Mouse (Mus musculus): ENCODE measurements around the gene Hmbs.
"Not testable (repeated sequence)": the region's sequence is repeated elsewhere in the genome, so short reads cannot be mapped to it uniquely, and the experiment has no call there.

Gene Hmbs

DNA sequence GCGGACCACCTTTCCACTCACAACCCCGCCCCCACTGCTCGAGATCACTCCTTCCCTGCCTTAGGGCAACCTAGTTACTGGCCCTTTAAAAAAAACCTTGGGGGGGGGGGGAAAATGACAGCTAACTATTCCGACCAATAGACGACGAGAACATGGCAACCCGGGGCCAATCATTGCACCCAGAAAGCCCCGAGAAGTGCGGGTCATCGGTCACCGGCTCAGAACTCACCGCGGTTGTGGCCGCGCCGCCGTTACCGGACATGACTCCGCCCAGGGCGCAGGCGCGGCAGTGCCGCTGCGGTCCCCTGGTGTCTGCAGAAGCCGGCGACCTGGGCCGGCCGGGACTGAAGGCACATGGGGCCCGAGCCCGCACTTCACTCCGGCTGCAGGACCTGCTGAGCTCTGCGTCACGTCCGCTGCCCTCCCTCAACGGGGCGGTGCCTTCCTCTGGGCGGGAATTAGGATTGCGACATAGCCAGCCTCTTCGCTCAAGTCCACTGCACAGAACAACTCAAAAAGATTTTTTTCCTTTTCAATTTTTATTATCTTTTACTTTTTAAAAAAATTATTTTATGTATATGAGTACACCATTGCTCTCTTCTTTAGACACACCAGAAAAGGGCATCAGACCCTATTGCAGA is at the start of gene Hmbs:
TSS of gene Hmbs (minus strand) at position 448 of the 641 bp plus-strand sequence.
- DNase-seq (ENCODE audit: low spot score in 2 of 2) = peak; percentile 77 to 78

DNA sequence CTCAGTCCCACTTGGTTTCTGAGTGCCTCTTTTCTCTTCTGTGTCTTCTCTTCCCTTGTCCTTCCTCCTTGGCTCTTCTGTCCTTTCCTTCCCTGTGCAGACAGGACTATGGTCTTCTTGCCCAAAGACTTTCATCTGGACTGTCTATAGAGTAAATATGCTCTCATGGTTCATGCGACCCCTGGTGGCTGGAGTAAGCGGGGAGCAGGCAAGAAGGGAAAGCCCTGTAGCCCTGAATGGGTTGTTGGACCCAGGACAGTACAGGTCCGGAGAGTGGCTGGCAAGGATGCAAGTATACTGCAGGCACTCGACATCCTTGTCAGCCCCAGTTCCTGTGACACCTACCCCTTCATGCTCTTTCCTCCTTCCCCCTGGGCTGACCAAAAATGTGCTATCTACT is 47.4 kb upstream of the Hmbs start:
- DNase-seq (ENCODE audit: low spot score in 2 of 2) = peak in 1 of 2 experiments; percentile 65

DNA sequence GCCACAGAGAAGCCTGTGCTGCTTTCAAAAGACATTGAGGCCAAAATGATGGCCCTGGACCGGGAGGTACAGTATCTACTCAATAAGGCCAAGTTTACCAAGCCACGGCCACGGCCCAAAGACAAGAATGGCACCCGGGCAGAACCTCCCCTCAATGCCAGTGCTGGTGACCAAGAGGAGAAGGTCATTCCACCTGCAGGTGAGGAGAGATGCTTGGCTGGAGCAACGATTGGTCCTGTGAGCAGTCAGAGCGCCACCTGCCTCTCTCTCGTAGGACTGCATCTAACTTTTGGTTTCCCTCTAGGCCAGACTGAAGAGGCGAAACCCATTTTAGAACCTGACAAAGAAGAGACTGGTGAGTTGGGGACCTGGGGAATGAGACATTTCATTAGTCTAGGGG is 45.2 kb upstream of the Hmbs start:
- DNase-seq (ENCODE audit: low spot score in 2 of 2) = peak in 1 of 2 experiments; percentile 58

DNA sequence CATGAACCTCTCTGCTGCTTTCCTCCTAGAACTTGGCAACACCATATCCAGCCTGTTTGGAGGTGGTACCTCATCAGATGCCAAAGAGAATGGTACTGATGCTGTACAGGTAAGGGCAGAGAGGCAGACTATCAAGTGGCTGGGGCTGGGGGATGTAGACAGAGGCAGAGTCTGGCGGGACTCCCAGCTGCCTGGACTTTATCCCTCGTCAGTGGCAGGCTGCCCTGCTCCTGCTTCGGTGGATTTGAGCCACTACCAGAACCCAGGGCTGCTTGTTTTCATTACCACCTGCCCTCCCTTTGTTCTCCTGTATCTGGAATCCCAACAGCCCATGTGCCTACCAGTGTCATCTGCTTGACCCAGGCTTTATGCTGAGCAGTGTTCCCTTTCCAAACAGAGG is 43.2 kb upstream of the Hmbs start:
- no peak for DNase-seq (ENCODE audit: low spot score in 2 of 2)

DNA sequence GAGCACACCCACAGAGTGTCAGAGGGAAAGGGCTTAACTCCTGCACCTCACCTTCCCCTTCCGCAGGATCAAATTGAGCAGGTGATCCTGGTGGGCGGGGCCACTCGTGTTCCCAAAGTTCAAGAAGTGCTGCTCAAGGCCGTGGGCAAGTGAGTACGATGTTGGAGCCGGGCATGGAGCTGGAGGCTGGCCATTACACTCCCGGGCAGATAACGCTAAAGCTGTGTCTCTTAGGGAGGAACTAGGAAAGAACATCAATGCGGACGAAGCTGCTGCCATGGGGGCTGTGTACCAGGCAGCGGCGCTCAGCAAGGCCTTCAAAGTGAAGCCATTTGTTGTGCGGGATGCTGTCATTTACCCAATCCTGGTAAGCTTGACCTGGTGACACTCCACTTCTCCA is 40.6 kb upstream of the Hmbs start:
- DNase-seq (ENCODE audit: low spot score in 2 of 2) = no peak

DNA sequence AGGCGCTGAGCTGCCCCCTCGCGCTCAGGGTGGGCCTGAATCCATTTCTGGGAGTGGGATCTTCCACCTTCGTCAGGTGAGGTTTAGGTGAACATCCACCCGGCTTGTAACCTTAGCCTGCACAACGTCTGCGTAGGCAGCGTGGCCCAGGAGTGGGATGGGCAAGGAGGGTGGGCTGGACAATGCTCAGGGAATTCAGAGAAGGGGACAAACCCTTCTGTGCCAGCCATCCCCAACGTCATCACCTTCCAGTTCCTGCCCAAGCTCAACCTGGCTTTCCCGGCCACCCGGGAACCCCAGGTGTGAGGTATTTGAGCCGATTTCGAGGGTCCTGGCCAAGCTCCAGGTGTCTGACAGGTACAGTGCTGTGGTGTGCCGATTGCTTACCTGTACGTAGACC is 35.8 kb upstream of the Hmbs start:
- no peak for DNase-seq (ENCODE audit: low spot score in 2 of 2)

DNA sequence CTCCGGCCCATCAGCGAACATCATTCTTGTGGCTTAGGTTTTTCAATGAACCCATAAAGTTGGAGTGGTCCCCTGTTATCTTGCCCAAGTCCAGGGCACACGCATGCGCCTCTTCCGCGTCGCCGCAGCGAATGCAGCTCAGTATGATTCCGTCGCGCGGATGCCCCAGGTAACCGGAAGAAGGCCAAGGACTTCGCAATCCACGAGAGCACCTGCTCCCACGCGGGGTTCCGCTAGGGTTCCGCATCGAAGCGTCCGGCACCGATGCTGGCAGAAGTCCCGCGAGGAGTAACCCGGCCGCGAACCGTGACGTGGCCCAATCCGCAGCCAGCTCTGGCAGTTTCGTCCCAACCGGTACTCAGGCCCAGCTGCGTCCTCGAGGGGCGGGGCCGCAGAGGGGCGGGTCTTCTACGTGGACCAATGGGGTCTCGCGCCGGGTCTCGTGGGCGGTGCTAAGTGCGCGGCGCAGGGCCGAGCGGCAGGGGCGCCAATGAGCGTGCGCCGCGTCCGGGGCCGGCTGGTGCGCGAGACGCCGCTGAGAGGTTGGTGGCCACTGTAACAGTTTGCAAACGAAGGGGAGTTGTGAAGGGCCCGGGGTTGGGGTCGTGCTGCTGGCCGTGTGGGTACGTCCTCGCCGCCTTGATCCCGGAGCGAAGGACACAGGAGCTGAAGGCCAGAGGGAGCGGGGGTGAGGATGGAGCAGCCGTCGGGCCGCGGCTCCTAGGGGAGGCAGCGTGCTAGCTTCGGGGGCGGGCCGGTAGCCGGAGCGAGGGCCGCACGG is 35.2 kb upstream of the Hmbs start, which contains the start of gene Hyou1:
TSS of gene Hyou1 (plus strand) at position 437 of the 781 bp plus-strand sequence.
- DNase-seq (ENCODE audit: low spot score in 2 of 2) = peak; percentile 98 to 99

DNA sequence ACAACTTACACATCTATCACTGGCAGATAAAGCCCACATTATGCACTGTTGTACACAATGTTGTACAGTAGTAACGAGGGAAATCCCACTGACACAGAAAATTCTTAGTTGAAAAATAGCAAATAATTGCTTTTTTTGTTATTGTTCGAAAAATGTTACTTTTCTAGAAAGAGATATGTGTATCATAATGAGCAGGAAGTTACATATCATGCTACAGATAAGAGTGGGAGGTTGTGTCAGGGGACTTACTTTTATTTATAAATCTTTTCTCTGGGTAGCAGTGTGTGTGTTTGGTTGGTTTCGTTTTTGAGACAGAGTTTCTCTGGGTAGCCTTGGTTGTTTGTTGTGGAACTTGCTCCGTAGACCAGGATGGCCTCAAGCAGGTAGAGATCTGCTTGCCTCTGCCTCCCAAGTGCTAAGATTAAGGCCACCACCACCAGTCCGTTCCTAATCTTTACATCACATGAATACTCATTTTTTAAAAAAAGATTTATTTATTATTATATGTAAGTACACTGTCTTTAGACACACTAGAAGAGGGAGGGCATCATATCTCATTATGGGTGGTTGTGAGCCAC is 34.2 kb upstream of the Hmbs start:
- no peak for DNase-seq (ENCODE audit: low spot score in 2 of 2)

DNA sequence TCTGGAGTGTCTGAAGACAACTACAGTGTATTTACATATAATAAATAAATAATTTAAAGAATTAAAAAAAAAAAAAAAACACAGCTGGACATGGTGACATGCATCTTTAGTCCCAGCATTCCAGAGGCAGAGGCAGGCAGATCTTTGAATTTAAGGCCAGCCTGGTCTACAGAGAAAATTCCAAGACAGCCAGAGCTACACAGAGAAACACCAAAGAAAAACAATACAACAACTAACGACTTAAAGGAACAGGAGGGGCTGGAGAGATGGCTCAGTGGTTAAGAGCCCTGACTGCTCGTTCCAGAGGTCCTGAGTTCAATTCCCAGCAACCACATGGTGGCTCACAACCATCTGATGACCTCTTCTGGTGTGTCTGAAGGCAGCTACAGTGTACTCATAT is 33.3 kb upstream of the Hmbs start:
- DNase-seq (ENCODE audit: low spot score in 2 of 2) = not testable (repeated sequence)

DNA sequence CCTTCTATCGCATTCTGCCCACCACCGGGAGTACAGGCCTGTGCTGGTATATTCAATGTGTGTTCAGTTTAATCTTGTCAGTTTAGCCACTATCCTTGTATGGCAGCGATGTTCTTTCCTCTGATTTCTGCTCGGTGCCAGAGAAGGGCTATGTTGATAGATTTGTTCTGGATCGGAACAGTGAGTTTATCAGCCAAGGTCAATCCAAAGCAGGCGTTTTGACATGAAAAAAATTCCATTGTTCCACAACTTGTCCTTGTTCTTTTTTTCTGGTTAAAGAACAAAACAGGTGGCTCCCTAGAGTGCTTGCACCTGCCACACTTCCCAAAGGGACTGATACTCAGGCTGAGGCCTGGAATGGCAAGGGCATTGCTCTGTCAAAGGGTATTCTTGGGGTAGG is 32.1 kb upstream of the Hmbs start:
- DNase-seq (ENCODE audit: low spot score in 2 of 2) = no peak

DNA sequence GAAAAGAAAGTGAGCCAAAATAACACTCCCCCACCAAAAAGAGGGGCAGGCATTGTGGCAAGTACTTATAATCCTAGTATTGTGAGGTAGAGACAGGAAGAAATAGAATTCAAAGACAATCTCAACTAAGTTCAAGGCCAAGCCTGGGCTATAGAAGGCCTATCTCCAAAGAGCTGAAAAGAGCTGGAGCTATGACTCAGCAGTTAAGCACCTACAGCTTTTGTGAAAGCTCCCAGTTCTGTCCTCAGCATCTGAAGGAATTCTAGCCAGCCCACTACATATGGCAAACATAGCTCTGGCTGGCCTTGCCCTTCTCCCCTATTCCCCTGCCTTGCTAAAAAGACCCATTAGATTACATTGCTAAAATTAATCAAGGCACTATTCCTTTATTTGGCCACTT is 29.4 kb upstream of the Hmbs start:
- DNase-seq (ENCODE audit: low spot score in 2 of 2) = no peak

DNA sequence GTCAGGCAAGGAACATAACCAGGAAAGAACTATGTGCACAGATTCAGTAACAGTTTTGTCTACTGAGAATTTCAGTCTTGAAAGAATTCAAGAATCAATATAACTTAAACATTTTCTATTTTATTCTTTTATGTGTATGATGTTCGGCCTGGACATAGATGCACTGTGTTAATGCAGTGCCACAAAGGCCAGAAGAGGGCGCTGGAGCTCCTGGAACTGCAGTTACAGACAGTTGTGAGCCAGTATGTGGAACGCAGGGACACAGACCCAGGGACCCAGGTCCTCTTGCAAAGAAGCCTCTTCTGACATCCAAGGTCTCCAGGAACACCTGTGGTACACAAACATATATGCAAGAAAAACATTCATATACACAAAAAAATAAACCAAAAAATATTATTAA is 20.5 kb upstream of the Hmbs start:
- peak in 1 of 2 experiments; percentile 23 for DNase-seq (ENCODE audit: low spot score in 2 of 2)

DNA sequence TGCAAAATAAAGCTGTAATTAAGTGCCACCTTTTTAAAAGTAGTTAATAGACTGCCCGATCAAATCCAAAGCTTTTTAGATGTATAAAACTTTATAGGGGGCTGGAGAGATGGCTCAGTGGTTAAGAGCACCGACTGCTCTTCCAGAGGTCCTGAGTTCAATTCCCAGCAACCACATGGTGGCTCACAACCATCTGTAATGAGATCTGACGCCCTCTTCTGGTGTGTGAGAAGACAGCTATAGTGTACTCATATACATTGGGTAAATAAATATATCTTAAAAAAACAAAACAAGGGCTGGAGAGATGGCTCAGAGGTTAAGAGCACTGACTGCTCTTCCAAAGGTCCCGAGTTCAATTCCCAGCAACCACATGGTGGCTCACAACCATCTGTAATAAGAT is 17.9 kb upstream of the Hmbs start:
- not testable (repeated sequence) for DNase-seq (ENCODE audit: low spot score in 2 of 2)

DNA sequence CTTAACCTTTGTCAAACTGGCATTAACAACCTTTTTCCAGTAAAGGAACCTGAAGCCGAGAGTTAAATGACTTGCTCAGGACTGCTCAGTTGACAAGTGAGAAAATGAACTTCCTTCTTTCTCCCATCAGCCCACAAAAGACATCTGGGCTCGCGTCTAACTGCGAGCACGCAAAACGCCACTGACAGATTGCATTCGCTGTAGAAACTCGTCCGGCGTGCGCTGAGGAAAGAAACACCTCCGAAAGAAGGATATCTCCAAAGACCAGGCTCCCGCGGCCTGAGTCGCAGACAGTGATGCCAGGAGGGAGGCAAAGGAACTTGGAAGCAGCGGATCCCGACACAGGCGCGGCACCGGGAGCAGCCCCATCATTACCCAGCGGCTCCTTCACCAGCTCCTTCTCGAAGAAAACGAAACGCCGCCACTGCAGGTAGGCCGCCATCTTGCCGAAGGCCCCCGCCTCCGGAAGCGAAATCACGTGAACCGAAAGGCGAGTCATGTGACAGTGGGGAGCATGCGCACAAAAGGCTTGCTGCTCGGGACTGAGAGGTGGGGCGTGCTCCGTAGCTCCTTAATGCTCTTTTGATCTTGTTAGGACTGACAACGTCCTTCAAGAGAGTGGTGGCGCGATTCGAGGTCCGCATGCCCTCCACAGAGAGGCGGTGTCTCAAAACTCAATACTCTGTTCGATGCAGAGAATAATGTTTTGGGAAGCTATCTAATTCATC is 17.3 kb upstream of the Hmbs start, which contains the start of gene Vps11:
TSS of gene Vps11 (minus strand) at position 481 of the 728 bp plus-strand sequence.
- DNase-seq (ENCODE audit: low spot score in 2 of 2) = peak; percentile 94 to 95

DNA sequence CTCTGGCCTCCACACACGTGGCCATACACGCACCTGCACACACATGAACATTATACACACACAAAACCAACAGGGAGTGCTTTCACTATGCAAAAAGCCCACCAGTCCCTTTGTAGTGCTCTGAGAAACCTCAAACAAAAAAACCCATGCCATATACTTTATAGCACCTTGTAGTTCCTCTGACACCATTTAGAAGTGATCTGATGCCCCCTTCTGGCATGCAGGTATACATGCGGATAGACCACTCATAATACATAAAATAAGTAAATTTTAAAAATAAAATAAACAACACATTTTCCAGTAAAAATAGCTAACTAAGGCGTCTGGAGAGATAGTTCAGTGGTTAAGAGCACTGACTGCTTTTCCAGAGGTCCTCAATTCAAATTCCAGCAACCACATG is 13.2 kb upstream of the Hmbs start:
- peak in 1 of 2 experiments; percentile 67 for DNase-seq (ENCODE audit: low spot score in 2 of 2)

DNA sequence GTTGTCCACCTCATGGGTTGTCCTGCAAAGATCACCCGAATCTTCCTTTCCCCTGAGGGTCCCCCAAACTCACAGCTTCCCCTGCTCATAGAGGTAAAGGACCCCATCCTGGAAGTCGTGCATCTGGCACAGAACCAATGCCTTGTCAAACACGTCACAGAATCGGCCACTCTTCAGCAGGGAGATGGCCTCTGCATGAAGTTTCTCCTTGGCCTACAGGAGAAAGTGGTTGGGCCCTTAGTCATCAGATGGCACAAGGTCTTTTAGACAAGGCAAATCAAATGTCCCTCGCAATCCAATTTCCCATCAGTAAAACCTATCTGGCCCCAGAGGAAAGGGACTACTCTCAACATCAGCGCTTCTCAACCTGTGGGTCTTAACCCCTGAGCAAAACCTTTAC is 9.1 kb upstream of the Hmbs start:
- no peak for DNase-seq (ENCODE audit: low spot score in 2 of 2)

DNA sequence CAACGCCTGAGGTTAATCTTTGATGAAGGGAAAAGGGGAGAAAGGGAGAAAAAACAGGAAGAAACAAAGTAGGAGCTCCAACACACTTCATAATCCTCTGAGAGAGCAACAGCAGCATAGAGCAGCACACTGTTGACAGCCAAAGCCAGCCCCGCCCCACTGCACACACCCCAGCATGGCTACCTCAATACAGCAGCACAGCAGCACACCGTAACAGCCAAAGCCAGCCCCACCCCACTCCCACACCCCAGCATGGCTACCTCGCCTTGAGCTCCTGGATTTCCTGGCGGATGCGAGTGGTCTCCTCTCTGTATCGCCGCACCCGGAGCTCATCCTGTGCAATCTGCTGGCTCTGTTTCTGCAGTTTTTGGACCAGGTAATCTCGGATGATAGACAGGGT is 8.3 kb upstream of the Hmbs start:
- DNase-seq (ENCODE audit: low spot score in 2 of 2) = no peak

DNA sequence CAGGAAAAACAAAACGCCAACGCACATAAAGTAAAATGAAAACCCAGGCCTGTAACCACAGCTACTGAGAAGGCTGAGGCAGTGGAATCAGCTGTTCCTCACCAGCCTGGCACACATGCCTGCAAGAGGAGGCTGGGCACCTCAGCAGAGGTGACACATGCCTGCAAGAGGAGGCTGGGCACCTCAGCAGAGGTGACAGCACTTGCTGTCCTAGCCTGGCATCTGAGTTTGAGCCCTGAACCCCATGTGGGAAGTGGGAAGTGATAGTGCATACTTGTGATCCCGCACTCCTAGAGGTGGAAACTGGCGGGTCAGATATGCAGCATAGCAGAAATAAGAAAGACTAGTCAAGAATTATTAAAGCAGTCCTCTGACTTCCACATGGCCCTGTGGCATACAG is 7.4 kb upstream of the Hmbs start:
- DNase-seq (ENCODE audit: low spot score in 2 of 2) = no peak

DNA sequence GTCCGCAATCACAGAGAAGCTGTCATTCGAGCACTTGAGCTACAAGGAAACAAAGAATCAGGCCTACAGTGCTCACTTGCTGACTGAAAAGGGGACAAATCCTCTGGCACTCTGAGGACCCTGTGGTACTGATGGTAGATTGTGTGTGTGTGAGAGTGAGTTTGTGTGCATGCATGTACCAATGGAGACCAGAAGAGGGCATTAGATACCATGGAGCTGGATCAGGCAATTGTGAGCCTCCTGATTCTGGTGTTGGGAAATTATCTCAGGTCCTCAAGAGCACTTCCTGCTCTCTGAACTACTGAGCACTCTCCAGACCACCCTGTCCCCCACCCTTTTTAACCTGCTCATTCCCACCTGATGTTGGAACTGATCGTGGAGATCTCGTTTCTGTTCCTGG is 4.5 kb upstream of the Hmbs start:
- no peak for DNase-seq (ENCODE audit: low spot score in 2 of 2)

DNA sequence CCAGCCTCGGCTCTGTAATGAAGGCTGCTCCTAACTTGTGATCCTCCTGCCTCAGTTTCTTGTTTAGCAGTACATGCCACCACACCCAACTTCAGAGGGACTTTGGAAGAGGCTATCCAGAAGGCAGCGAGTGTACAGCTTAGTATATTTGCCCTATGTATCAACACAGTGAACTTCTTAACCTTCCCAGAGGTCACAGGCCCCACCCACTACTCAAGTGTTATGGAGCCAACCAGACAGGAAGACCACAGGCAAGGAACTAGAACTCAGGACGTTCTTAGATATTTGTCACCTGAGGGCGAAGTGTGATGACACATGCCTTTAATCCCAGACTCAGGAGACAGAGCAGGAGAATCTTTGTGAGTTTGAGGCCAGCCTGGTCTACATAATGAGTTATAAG is 3.6 kb upstream of the Hmbs start:
- no peak for DNase-seq (ENCODE audit: low spot score in 2 of 2)

DNA sequence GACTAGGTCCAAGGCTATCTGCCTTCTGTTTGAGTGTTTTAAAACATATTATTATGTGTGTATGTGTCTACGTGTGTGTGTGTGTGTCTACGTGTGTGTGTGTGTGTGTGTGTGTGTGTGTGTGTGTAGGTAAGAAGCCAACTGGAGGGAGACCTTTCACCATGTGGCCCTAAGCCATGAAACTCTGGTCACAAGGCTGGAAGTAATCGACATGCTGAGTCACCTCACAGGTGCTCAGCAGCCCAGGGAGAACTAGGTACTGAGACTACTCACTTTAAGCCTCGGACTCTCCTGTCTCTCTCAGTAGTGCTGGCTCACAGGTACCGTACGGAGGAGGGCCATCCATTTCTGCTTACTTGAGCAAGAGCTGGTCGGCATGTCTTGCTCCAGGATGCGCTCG is 3.1 kb upstream of the Hmbs start:
- DNase-seq (ENCODE audit: low spot score in 2 of 2) = no peak

All from thymus, postnatal 10 days (tissue).